Mouse (Mus musculus): ENCODE measurements around the gene Wfdc15b.
"Not testable (repeated sequence)": the region's sequence is repeated elsewhere in the genome, so short reads cannot be mapped to it uniquely, and the experiment has no call there.

DNA sequence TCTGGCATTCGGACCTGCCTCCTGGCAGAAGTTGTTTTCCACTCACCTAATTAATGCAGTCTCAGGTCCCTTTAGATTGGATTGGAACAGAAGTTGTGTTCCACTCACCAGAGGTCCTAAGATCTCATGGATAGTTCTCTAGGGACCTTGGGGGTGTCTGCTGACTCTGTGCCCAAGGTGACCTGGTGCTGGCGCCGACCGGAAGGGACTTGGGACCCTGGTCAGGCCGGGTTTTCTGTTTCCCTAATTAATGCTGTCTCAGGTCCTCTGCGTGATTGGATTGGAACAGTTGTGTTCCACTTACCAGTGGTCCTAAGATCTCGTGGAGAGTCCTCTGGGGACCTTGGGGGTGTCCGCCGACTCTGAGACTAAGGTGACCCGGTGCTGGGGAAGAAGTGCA lies 15.4 kb downstream of the Wfdc15b start:
- not testable (repeated sequence) for TF ChIP-seq CTCF (IDR thresholded peaks at IDR 0.05; ENCODE audit: insufficient read depth, low read length); POLR2A (IDR thresholded peaks at IDR 0.05; ENCODE audit: borderline replicate concordance, extremely low read depth, low read depth, low read length)
